Mouse (Mus musculus): ENCODE data around the gene Snrpb2.

Snrpb2 gene

GRCm38 (mm10) chr2:143094761-143095160 lies 31.9 kb downstream of the Snrpb2 start:
- DNase-seq (ENCODE audit: low read depth, low spot score), result no peak

- DNase-seq (ENCODE audit: low read depth, low spot score), result no peak
Observed at GRCm38 (mm10) chr2:143097170-143097569, 34.3 kb downstream of the Snrpb2 start.

GRCm38 (mm10) chr2:143113859-143114258 lies 51.0 kb downstream of the Snrpb2 start:
- DNase-seq (ENCODE audit: low read depth, low spot score), result peak; percentile 41

GRCm38 (mm10) chr2:143114716-143115115 lies 51.9 kb downstream of the Snrpb2 start:
- DNase-seq (ENCODE audit: low read depth, low spot score), result no peak

GRCm38 (mm10) chr2:143117453-143117852 lies 54.6 kb downstream of the Snrpb2 start:
- DNase-seq (ENCODE audit: low read depth, low spot score), result no peak

- DNase-seq (ENCODE audit: low read depth, low spot score), result no peak
Observed at GRCm38 (mm10) chr2:143118221-143118620, 55.4 kb downstream of the Snrpb2 start.
